Mouse (Mus musculus) cerebellum, postnatal 14 days (tissue): ENCODE data around the gene Gtf3c5.
A peak's percentile ranks its signal among the peaks of the same experiment; 100 is the strongest.

Source experiments
- DNase-seq, 2 experiments: peaks; one replicate each; pipeline ENCODE4 v3.0.0; 2021; ENCODE audit warnings: mixed read lengths in 2 of 2

Gtf3c5 gene

DNA sequence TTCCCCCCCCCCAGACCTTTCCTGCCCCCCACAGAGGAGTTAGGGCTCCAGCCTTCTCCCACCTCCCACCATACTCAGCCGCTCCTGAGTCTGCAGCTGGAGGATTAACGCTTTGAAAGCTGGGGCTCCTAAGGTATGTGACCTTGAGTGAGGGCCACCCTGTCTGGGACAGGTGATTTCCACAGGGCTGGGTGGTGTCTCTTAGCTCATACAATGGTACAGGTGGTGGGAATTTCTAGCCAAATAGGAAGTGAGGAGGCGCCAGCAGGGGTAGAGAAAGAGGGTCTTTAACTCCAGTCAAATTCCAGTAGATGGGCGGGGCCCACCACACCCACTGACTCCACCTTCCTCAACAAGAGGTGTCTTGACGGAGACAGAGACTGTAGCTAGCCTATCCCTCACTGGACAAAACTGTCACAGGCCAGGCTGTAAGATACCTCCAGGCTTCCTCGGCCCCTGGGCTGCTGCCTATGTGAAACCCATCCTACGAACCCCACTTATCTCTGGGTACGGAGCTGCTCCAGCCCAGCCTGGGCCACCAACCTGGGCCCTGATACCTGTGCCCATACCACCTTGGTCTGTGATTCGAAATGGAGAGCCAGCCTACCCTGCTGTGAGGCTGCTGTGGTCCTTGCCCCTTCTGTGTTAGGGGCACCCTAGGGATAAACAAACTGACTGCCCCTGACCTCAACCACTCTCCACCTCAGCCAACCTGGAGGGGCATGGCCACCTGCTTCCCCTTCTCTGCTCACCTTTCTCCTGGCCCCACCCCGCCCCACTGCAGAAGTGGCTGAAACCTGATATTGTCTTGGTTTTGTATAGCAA is 24.0 kb upstream of the Gtf3c5 start:
- no peak for DNase-seq

DNA sequence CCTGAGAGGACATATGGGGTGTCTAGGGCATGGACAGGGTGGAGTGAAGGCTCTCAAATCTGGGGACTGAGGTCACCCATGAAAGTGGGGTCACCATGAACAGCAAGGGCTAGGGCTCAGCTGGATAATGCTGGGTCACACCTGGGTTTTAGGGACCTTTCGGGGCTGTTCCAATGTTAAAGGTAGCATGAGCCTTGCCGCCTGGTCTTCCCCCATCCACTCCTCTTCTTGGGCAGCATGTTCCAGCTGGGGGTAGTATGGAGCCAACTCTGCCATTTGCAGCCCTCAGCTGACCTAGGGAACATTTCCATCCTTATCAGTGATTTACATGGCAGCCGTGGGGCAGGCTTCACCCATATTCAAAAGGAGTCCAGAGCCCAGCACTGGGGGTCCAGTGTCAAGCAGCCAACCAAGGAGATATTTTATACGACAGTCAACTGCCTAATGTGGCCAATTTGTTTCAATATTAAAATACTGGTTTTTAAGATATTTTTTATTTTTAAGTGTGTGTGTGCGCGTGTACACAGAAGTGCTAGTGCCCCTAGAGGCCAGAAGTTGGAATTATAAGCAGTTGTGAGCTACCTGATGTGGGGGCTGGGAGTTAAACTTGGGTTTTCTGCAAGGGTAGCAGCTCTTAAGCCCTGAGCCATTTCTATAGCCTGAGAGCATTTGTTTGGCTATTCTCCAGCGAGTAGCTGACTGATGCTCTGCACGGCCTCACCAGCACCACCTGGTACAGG is 23.2 kb upstream of the Gtf3c5 start:
- DNase-seq, result no peak

DNA sequence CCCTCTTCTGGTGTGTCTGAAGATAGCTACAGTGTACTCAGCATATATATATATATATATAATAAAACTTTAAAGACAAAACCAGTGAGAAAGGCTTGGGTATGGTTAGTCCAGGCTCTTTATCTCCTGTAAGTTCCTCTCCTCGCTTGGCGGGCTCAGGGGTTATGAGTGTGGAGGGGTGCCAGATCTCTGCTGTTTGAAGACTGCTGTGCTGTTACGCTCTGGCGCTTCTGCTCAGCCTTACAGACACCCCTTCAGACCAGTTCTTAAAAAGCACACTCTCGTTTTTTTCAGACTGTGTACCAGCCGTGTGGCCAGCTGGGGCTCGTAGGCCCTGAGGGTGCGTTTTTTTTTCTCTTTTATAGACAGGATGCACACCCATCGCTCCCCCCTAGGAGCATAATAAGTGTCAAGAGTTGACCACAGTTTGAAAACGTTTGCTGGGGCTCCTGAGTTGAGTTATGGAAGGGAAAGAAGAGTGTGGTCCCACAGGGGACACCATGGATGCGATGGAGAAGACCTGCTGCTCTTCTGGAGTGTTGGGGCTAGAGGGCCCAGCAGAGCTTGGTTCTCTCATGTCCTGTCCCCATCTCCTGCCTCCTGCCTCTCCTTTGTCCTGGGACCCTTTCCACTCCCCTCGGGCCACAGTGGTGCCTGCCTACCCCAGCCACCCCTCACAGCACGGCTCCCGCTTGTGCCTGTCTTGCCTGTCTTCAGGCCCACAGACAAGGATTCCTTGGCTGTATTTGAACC is 22.4 kb upstream of the Gtf3c5 start:
- no peak for DNase-seq

DNA sequence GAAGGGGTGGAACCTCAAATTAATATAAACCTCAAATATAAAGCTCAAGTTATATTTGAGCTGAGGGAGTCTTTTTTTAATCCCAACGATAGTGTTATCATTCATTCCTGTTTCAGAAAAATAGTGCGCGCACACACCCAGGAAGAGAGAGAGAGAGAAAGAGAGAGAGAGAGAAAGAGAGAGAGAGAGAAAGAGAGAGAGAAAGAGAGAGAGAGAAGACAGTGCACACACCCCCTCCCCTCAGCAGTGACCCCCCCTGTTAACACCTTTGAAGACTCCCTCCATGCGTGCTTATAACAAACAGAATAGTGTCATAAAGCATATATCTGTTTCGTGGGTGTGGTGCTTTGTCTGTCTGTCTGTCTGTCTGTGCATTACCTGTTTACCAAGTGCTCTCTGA is 20.0 kb upstream of the Gtf3c5 start:
- no peak for DNase-seq

DNA sequence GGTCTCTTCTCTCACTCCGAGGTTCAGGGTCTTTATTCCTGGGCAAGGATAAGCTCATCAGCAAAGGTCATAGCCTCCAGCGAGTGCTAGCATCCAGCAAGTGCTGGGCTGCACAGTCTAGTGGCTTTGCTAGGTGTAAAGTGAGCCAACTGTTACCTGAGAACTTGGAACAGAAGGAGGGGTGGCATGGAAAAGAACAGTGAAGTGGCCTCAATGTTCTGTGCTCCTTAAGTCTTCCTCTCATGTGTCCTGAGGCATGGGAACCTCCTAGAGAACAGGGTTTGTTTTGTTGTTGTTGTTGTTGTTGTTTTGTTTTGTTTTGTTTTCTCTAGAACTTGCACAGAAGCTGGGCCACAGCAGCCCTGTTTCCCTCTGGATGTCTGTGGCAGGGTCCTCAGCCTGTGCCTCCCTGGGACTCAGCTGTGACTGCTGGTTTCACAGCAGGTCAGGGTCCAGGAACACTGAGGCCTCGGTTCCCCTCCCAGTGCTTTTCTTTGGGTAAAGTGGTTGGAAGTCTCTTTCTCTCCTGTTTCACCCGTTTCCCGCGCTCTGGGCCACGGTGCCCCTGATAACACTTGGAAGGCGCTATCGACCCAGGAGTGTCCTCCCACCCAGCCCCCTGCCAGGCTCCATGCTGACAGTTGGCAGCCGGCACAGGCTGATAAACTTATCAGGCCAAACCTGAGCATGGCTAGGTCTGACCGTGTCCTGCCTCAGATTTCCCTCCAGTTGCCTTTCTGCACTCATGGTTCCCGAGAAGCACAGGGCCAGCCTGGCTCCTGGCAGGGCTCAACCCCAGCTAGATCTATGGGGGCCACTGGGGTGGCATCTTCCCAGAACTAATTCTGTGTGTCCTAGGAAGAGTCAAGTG is 18.4 kb upstream of the Gtf3c5 start:
- no peak for DNase-seq

DNA sequence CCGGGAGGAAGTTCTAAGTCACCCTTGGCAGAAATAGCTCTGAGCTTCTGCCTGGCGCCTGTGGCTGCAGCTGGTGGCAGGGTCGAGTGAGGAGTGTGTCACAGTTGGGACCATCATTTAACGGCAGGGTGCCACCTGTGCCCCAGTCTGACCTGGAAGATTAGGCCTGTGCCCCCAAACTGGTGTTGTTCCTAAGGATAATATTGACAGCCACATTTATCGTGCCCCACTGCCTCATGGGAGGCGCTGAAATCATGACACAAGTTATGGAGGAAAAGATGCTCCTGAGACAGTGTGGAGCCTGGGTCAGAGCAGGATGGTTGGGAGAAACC is 16.0 kb upstream of the Gtf3c5 start:
- DNase-seq, result no peak

DNA sequence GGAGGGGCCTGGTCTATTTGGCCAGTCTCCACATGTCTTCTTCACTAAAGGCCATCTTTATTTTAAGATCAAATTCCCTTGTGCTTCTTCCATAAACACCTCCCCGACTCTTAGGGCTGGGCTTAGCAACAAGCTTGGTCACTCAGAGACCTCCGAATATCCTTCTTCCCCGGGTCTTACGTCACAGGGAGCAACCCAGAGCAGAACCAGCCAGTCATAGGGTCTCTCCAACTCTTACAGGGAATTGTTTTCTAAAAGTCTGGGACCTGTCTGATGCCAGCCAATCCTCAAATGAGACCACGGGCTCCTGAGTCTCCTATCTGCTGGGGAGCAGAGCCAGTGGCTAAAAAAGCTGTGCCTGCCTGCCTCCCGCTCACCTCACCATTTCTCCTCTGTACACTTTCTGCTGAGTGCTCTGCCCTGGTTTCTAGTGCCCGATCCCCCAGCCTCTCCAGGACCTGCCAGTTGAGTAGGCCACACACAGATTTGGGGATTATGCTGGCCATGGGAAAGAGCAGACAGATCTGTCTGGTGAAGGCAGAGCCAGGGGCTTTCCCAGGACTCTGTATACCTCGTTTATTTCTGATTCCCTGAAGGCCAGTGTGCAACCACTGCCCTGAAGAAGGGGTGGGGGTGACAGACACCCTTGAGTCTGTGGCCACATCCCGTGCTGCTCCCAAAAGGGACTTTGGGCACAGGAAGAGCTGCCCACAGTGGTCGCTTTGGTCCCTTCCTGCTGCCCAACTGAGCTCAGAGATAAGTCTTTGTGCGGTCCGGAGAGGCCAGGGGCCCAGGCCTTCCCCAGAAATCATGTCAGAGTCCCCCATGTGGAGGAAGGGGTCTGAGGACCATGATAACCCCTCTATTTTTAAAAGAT is 15.4 kb upstream of the Gtf3c5 start:
- DNase-seq, result no peak

DNA sequence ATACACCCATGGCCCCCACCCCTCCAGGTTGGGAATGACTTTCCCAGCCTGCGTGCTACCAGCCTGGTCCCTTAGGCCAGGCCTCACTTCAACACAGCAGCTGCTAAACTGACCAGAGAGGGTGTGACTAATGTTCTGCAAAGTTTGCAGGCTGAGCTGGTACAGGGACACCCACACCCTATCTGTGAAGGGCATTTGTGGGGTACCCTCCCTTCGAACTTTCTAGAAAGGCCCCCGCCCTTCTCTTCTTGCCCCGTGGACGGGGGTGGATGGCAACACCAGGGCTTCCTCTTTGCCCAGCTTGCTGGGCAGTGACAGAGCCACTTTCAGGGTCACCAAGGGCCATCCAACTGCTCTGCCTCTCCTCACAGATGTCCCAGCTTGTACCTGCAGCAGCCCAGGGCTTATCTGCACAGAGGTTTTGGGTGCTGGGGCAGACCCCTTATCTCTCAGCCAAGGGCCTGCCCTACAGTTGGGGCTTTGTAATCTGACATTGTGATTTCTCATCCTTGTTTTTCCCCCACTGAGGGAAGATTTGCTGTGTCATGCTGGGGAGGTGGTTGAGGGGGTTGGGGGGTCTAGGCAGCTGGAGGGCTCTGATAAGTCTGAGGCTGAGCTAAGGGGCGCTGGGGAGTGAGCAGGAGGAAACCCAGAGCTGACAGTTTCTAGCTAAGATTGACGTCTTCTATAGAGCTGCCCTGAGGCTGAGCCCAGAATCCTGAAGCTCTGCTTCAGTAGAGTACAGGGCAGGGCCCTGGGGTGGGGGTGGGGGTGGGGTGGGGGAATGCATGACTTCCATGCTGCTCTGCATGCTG is 14.4 kb upstream of the Gtf3c5 start:
- no peak for DNase-seq

DNA sequence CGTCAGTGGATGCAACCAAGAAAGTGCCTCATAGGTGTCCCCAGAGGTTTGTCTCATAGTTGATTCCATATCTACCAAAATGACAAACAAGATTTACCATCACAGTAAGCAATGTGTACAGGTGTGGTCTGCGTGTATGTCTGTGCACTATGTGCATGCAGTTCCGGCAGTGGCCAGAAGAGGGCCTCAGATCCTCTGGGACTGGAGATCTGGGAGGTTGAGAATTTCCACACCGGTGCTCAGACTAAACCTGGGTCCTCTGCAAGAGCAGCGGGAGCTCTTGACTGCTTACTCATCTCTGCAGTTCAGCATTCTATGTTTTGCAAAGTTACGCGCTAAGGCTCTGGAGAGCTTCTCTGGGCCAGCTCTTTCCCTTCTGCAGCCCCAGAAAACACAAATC is 13.4 kb upstream of the Gtf3c5 start:
- DNase-seq, result no peak

DNA sequence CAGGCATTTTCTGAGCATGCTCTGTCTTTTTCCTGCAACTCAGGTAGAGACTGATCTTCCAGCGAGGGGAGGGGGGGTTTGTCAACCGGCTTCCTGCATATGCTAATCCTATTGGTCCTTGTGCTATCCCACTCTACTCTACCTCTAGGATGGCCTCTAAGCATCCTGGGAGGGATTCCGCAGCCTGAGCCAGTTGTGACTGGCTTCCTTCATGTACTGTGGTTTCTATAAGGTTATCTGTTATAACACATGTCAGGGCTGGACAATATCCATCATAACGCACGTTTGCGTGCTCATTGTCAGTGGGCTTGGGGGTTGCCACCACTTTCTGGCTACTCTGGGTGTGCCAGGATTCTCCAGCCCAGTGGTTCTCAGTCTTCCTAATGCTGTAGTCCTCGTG is 12.5 kb upstream of the Gtf3c5 start:
- no peak for DNase-seq

DNA sequence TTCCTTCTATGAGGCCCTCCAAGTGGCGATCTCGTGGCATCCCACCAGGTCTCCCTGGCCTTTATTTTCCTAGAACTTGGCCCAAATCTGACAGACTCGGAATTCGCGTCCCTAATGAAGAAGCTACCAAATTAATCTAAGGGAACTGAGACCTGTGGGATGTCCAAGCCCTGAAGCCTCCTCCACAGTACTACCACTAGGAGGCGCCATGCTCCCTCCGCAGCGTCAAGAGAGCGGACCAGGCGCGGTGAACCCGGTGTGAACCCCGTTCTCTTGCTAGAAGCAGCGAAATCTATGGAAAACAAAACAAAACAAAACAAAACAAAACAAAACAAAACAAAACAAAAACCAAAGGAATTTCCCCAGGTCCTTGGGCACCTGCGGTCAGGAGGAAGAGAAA is 9.3 kb upstream of the Gtf3c5 start:
- DNase-seq, result peak; percentile 80 to 84

DNA sequence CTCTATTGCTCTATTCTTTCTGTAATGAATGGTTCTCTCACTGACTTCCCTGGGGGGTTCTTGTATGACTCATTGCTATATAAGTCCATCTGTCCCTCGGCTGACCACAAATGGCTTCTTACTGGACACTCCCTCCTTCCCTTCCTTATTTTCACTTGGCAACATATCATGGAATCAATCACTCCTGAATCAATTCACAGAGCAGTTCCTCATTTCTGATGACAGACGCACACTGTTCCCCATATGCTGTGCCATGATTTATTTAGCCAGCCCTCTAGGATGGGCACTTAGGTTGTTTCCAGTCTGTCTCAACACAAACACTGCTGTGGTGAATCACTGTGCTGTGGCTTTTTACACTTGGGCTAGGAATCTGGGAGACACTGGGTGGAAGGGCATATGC is 7.9 kb upstream of the Gtf3c5 start:
- DNase-seq, result no peak

DNA sequence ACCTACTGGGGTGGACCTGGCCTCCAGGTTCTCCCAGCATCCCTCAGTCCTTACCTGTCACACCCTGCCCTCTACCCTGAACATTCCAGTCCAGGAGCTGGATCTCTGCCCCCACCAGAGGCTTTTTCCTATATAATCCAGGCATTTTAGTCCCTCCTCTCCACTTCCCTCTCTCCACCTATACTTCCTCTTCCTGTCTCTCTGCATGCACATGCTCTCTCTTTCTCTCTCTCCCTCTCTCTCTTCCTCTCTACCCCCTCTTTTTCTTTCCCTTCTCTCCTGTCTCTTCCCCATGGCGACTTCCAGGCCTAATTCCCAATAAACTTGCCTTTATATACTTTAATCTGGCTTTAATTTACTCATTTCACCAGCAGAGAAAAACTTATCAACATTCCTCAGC is 5.0 kb upstream of the Gtf3c5 start:
- DNase-seq, result no peak

DNA sequence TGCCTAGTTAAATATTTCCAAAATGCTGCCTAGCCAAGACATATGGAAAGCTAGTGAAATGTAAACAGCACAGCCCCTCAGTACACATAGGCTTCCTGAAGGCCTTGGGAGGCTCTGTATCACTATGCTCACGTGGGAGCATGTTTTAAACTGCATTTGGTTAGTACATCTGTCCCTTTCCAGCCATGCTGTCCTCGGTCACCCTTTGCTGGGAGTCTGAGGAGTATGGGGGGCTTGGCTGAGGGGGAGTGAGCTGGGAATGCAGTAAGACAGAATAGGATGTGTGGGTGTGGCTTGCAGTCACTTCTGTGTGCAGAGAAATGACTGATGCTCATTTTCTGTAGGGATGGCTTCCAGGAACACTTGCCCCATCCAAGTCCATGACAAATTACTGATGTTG is 2.2 kb upstream of the Gtf3c5 start:
- no peak for DNase-seq

DNA sequence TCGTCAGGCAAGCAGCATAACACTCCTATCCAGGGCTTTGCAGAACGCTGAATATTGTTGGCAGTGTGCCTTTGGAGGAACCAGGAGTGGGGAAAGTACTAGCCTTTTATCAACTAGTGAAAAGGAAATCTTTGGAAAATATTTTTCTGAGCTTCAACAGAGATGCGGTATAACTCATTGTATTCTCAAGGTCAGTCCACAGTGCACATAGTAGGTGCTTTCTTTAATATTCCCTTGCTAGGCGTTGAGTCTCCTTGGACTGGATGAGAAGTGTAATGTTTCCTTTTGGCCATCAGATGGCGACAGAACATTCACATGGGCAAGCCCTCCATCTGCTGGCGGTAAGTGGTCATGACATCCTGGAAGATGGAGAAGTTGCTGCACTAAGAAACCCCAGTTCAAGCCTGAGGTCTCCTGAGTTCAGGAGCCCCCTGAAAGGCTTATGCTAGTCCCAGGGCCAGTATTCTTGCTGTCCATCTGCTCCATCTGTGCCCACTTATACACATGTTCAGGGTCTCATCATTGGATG is 1.6 kb upstream of the Gtf3c5 start:
- DNase-seq, result peak; percentile 89 to 90

DNA sequence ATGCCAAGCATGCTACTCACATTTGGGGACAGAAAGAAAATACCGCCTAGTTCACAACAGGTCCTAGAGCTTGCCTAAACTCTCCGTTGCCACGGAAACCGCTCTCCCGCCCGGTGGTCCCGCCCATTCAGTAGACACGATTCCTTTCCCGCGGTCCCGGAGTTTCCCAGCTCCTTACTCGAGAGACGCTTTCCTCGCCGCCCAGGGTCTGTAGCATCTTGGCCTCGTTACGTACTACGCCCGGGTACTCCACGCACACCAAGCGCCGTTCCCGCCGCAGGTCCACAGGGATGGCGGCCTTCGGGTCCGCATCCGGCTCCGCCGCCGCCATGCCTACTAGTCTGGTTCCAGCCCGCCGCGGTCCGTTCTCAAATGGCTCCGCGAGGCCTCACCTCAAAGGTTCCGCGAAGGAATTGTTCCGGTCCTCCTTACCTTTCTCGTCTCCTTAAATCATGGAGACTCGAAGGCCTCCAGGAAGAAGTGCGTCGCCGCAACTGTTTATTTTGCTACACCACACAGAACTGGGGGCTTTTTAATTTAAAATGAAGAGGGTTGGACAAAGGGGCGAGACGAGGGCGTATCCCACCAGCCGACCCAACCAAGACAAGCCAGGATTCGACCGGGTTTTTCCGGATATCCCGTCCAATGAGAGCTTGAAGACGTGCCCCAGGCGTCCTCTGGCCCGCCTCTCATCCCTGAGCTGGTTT is 751 bp downstream of the Gtf3c5 start:
- DNase-seq, result peak; percentile 93 to 94

DNA sequence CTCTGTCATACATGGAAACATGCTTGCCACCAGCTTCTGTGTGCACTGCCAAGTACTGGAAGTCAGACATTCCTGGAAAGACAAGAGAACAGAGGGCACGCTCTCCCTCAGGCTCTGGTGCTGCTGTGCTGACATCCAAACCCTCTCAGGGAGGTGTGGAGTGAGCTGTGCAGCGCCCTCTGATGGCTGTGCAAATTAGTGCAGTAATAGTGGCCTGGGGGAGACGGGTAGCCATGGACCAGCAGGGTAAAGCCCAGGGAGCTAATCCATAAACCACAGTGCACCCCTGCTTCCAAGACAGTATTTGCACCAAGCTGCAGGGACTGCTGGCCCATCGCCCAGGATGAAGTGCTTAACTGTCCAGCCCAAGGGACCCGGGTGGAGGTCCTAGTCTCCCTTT is 5.5 kb downstream of the Gtf3c5 start:
- peak in 1 of 2 experiments; percentile 58 for DNase-seq

DNA sequence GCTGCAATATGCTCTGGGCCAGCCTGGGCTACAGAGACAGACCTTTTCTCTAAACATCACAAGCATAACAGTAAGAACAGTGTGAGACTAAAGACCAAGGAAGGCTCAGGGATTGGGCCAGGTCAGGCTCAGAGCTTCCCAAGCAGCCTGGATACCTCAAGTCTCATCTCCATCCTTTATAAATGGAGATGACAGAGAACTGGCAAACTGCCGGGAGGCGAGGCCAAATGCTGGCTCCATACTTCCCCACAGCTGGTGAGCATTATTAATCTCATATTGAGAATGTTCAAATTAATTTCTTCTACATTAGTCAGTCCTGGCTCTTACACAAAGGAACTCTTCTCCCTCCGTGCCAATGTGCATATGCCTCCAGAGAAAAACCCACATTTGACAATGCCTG is 6.7 kb downstream of the Gtf3c5 start:
- peak; percentile 62 to 78 for DNase-seq

DNA sequence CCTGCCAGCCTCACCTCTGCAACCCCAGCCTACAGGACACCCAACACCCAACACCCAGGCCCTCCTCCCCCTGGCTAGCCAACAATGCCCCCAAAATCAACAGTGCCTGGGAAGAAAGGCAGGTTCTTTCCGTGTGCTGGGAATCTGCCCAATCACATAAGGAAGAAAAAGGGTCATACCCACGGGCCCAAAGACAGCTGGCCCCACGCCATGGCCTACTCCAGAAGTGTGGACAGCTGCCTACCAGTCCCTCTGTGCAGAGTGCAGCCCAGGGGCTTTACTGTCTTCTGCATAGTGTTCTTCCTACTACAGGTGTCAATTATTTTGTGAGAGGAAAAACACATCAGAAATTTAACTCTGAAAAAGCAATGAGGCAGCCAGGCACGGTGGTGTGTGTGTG is 8.2 kb downstream of the Gtf3c5 start:
- DNase-seq, result peak in 1 of 2 experiments; percentile 46

DNA sequence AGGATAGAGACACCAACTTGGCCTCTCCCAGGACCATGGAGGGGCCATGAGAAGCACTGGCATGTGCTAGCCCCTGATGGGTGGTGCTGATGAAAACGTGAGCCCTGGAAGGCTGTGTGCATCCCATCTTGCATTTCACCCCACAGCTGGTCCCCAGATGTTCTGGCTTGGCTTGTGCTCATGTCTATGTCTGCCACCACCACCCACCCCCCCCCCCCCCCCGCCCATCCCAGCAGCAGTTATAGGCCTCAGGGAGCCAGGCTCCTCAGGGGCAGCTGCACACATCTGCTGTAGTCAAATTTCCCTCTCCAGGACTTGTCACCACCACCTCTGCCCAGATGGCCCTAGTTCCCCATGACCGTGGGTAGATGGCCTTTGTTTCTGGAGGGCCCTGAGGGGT is 13.6 kb downstream of the Gtf3c5 start:
- no peak for DNase-seq
